Mouse (Mus musculus) Muller cell, postnatal 12 days (primary cell): ENCODE data around the gene Kank1.

Experiments
- DNase-seq: peaks from one replicate; pipeline ENCODE4 v3.0.0-alpha.2; 2015; ENCODE audit errors: inconsistent ontology term

The Kank1 gene

DNA sequence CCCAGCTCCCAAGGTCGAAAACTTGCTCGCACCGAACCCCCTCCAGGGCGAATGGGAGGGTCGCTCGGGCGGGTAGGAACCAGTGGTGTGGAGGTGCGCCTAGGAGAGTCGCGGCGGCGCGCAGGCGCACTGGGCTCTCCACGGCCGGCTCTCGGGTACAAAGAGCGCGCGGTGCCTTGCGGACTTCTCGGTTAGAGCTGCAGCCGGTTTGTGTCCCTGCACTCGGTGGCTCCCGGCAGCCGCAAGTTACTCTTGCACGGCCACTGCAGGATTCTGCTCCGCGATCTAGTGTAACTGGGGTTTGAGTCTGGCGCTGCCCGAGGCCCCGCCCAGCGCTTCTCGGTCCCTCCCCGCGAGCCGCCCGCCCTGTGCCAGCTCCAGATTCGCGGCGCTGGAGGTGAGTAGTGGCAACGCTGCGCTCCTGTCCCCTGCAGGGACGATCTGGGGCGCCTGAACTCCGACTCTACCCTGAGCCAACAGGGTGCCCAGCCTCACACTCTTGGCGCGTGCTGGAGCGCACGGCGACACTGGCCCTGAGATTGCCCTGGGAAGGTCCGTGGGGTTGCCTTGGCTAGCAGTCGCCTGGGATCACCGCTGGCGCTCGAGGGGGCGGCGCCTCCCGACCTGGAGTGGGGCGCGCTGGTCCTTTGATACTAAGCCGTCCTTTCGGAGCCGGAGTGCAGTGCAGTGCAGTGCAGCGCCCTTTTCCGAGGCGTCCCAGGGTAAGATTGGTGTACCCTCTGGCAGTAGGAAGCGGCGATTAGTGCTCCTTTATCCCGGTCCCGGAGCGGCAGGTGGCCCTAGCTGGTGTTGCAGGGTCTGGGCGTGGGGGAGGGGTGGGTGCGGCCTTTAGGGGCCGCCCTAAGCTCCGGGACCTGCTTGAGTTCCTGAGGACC is at the start of gene Kank1:
Kank1 (plus strand) TSS at position 380 of the 896 bp plus-strand sequence.
- DNase-seq = peak; percentile 75

DNA sequence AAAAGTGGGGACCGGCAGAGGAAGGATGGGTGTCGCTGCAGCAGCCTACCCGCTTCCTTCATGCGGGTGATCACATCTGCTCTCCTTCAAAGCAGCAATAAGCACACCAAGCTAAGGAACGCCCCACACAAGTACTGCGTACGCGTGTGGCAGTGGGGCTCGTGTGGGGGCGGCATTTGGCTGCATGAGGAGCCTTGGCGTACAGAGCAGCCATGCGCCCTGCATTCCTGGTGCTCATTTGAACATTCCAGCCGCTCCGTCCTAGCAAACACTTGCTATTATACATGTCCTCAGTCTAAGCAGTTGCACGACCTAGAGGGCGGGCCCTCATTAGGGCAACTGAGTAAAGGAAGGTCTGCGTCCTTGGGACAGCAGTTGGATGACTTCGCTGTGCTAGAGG is 49.1 kb upstream of the Kank1 start:
- DNase-seq = peak; percentile 80

- no peak for DNase-seq
Measured at GRCm38 (mm10) chr19:25193751-25194150, 43.0 kb upstream of the Kank1 start.

DNA sequence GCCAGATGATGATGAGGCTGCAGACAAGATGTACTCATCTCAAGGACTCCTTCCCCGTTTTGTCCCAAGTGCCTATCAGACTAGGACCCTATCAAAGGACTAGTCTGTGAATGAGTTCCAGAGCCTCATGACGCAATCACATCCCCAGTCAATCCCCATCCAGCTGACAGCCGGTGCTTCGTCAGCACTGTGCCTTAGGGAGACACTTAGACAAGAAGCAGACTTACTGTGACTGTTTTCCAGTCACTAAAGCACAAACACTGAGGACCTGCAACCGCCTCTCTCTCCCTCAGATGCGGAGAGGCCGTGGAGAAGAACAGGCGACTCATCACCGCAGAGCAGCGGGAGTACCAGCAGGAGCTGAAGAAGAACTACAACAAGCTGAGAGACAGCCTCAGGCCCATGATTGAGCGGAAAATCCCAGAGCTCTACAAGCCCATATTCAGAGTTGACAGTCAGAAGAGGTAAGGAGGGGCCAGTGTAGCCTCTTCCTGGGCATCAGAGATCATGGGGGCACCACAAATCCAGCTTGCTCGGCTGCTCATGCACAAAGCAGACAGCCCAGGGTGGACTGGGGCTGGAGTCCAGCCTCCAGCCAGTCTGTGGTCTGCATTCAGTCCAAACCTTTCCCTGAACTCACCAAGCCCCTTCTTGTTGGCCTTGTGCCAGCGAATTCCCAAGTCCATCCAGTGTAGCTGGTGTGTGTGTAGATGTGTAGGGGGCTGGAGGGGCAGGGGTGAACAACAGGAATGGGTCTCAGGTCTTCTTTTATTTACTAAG is 36.5 kb upstream of the Kank1 start:
- peak; percentile 29 for DNase-seq

DNA sequence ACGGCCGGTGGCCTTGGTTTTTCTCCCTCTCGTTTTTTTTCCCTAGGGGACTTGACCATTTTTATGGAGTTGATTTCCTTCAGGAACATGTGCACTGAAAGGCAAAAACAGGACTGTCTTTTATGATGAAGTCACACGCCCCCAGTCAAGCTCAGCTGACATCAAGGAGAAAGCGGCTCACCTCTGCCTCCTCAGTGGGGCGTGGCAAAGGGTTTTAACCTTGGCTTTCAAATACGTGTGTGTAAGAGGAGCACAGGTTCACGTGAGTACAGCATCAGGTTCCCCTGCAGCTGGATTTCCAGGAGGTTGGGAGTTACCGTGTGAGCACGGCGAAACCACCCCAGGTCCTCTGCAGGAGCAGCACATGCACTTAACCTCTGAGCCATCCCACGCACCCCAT is 33.7 kb upstream of the Kank1 start:
- no peak for DNase-seq

DNA sequence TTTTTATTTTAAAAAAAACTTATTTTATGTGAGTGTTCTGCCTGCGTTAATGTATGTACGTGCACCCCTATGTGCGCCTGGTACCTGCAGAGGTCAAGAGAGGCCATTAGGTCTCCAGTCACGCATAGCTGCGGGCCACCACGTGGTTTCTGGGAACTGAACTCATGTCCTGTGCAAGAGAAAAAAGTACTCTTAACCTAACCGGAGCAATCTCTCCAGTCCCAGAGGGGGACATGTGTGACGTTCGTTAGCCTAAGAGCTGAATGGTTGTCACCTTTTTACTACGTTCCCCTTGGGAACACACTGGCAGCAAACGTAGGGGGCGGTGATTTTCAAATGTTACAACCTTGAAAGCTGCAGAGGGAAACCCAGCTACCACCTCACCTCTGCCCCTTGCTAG is 29.8 kb upstream of the Kank1 start:
- no peak for DNase-seq

DNA sequence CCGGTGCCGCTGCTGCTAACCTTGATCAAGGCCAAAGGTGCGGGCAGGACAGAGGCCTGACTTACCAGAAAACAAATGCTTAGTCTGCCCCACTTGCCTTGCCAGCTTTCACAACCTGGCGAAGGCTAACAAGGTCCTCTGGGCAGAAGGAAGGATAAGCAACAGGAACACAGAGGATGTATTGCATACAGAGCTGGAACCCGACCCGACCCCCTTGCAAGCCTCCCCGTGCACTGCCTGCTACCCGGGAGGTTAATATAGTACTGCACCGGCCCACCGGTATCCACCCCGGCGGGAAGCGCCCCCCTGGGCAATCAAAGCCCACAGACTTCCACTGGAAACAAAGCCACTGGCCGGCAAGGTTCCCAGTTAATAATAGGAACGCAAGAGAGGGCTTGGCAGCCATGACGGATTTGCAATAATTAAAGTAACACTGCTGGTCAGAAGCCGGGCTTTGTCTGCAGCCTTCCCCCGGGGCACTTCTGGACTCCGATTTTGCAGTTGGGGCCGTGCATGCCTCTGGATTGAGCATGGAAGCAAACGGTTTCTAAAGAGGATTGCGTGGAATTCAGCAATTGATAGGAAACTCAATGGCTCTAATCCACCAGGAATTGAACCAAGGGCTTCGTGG is 28.9 kb upstream of the Kank1 start:
- DNase-seq = peak; percentile 75

GRCm38 (mm10) chr19:25208596-25209110 is 28.1 kb upstream of the Kank1 start:
- DNase-seq = no peak

GRCm38 (mm10) chr19:25220611-25221010 is 16.2 kb upstream of the Kank1 start:
- DNase-seq = no peak

DNA sequence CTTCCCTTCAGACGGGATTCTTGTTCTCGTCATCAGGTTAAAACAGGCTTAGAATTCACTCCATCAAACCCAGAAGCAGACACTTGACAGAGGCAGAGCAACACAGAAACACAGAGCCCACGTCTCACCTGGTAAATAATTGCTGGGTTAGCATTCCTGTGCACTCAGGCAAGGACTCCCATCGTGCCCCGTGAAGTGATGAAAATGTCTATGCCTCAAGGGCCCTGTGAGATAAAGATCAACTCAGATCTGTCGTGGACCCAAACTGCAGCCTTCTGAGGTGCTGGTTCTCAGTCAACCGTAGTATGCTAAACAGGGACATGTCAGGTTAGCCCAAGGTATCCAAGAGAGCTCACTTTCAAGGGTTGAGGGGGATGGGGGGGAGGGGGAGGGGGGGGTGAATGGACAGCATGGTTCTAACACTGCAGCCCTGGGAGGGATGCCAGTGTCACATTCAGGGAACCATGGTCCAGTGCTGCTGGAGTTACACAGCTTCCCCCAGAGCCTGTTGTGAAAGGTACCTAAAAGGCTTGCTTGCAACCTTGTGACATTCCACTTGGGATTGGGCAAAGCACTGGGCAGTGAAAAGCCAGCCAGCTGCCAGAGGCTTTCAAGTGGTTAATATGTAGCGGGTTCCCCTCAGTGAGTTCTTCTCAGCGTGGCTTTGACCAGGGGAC is 14.7 kb upstream of the Kank1 start:
- no peak for DNase-seq

GRCm38 (mm10) chr19:25230058-25230974 is 6.5 kb upstream of the Kank1 start:
- DNase-seq = no peak

DNA sequence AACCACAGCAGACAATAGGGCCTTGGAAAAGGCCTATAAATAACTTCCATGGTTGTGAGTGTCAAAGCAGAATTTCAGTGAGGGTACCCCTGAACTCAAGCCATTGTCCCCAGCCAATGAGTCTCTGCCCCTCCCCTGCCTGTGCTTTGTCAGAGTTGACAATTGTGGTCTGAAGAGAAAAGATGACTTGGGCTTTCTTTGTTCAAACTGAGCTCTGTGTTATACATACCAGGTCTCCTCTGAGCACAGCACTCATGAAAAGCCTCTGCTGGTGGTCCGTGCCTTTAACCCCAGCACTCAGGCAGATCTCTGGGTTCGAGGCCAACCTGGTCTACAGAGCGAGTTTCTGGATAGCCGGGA is 5.8 kb upstream of the Kank1 start:
- DNase-seq = no peak

DNA sequence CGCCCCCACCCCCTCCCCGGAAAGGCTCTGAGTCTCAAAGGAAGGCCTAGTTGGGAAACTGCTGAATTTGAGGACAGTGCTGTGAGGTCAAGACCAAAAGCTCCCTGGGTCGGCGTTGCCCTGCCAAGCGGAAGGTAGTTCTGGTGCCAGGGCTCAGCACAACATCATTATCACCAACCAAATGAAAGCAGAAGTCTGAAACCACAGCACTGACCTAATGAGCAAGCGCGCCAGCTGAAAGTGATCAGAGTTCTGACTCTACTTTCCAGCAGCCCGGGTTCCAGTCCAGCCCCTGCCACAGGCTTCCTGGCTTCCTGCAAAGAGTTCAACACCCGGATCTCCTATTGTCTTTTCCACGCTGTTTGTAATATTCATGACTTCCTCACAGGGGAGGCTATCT is 4.7 kb upstream of the Kank1 start:
- DNase-seq = peak; percentile 45

GRCm38 (mm10) chr19:25237492-25238040 is 791 bp downstream of the Kank1 start:
- peak; percentile 34 for DNase-seq

DNA sequence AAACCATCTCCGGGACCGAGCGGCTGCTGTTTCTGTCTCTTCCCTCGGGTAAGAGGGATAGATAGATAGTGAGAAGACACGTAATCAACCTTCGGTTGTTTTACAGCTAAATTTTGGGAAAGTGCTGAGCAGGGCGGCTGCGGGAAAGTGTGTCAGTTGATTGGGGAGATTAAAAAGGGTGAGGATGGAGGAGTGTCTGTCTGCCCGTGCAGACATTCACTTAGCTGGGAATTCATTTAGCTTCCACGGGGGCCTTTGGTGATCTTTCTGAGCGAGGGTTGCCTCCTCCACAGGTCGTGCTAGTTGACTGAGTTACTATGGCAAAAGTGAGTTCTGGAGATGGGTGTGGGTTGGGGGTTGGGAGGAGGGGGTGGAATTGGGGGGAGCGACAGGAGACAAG is 1.3 kb downstream of the Kank1 start:
- no peak for DNase-seq

DNA sequence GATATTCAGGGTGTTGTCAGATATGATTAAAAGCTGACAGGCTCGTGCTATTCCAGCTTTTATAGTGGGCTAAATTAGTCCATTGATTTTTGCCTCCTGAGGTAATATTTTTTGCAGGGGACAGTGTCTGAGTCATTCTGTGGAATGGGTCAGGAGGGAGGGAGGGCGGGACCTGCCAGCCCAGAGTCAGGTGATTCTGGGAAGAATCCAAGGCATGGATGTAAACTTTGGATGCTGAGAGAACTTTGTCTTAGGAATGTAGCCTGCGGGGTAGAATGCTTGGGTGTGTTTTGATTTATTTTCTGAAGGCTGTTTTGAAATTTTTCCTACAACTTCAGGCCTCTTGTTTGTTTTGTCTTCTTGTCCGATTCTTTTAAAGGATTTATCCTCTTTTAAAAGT is 6.8 kb downstream of the Kank1 start:
- DNase-seq = no peak

- DNase-seq = no peak
Measured at GRCm38 (mm10) chr19:25246062-25246461, 9.3 kb downstream of the Kank1 start.

DNA sequence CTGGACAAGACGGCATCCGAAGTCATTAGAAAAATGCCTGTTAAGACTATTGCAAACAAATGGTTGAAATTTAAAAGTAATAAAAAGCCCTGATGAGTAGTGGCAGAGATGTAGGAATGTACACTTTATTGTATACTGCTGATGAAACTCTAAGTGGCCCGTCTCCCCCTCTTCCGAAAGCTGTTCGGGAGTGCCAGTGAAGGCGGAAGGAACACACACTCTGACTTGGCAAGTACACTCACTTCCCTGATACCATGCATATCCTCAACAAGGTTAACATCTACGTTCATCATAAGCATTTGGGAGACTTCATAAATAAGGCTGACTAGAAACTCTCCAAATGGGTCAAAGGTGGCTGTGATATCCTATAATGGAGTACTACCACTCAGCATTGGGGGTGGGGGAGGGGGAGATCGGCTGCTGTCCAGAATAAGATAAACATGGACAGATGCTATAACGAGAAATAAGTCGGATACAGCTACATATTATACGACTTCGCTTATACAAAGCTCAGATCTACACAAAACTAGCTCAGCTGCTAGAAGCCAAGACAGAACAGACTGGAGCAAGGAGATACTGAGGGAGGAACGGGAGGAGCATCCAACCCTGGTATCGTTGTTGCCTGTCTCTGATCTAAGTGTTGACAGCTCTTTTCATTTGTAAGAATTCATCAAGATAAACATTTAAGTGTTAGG is 11.2 kb downstream of the Kank1 start:
- no peak for DNase-seq

DNA sequence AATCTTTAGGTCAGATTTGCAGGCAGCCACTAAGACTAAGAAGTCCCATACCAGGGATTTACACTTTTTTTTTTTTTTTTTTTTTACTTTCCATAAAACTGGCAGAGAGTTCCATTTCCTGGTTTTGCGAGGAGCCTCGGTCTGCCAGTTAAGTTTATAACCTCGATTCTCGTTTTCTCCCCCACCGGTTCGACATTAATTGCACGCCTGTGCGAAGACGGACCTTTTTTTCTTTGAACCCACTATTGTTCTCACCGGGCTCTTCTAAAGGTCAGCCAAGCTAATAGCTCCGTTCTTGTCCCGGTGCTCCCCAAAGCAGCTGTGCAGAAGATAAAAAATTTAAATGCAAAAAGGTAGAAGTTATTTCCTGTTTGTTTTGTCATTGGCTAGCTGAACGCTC is 12.5 kb downstream of the Kank1 start:
- no peak for DNase-seq
